Mouse (Mus musculus) lung, adult 2 months (tissue): ENCODE results near the gene Ralgapa1.

Source experiments
- CTCF ChIP-seq: fragments of 200-500 bp; IDR thresholded peaks from 2 replicates; pipeline ENCODE4 v1.5.1; 2011; ENCODE audit warnings: mild to moderate bottlenecking, low read length, control low read depth; ENCODE audit not compliant: insufficient read depth
- POLR2A ChIP-seq: fragments of 200-500 bp; IDR thresholded peaks from 2 replicates; pipeline ENCODE4 v1.6.1; 2011; ENCODE audit warnings: low read depth, mild to moderate bottlenecking, control low read depth, low read length, borderline replicate concordance; ENCODE audit errors: extremely low read depth

- TF ChIP-seq POLR2A: no peak
- no peak for TF ChIP-seq CTCF
These were observed 220.4 kb downstream of the Ralgapa1 start for GRCm38 (mm10) chr12:55600503-55600994.
